Mouse (Mus musculus) 3134 (cell line): Measurements from ENCODE around the gene Mfsd11.
"Not testable (repeated sequence)": the region's sequence is repeated elsewhere in the genome, so short reads cannot be mapped to it uniquely, and the experiment has no call there.

Source experiments
- DNase-seq: peaks from one replicate; pipeline ENCODE4 v3.0.0-alpha.2; 2011; ENCODE audit warnings: low spot score; ENCODE audit not compliant: insufficient read length; ENCODE audit errors: extremely low read depth

Mfsd11 gene

DNA sequence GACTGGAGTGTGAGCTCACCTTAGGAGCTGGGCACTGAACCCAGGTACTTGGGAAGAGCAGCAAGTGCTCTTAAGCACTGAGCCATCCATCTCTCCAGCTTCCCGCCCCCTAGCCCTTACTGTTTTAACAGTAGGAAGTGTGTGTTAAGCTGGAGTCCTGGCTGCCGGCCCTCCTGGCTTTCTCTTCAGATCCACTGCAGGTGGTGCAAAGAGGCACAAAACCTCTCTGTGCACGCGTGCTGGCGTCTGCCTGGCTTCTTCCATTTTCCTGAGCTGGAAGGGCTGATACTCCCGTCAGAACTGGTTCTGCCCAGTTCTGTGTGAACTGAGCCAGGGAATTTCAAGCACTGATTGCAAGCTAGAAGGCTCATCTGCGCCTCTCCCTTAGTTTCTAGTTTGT lies 28.6 kb downstream of the Mfsd11 start:
- no peak for DNase-seq

DNA sequence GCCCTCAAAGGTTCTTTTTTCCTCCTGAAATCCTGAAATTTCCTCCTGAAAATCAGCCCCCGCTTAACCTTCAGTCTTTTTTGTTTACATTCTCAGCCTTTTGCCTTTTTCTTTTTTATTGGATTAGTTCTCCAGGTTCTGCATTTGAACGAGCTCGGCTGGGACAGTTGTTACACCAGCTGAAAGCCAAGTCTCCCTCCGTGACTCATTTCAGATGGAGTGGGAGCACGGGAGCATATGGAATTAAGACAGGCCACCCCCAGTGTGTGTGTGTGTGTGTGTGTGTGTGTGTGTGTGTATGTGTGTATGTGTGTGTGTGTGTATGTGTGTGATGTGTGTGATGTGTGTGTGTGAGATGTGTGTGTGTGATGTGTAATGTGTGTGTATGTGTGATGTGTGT lies 29.2 kb downstream of the Mfsd11 start:
- DNase-seq, result no peak

DNA sequence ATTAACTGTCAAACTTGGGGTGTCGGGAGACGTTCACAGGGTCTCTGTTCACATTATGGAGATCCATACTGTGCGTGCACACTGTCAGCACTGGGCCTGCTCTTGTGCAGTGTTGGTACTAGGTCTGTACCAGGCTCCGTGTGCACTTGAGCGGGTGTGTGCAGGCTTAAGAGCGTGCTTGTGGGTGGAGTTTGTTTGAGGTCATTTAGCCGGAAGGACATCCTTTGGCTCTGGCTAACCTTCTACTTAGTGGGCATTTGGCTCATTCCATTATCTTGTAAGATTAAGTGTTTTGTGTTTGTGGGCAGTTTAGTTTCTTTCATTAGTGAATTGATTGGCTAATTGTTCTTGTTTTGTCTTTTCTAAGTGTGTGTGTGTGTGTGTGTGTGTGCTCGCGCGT lies 30.2 kb downstream of the Mfsd11 start:
- DNase-seq, result no peak

DNA sequence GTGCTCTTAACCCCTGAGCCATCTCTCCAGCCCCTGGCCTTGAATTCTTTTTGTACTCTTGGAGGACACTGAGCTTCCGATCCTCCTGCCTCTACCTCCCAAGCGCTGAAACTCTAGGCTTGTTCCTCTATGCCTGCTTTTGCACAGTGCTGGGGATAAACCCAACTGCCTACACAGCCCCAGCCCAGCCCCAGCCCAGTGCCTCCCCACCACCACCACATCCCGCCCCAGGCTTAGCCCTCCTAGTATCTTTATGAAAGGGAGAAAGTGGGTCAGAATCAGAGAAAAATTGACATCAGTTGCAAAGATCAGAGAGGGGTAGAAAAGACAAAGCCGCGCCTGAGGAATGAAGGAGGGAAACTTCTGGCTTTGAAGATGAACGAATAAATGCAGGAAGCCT lies 31.8 kb downstream of the Mfsd11 start:
- DNase-seq, result no peak

DNA sequence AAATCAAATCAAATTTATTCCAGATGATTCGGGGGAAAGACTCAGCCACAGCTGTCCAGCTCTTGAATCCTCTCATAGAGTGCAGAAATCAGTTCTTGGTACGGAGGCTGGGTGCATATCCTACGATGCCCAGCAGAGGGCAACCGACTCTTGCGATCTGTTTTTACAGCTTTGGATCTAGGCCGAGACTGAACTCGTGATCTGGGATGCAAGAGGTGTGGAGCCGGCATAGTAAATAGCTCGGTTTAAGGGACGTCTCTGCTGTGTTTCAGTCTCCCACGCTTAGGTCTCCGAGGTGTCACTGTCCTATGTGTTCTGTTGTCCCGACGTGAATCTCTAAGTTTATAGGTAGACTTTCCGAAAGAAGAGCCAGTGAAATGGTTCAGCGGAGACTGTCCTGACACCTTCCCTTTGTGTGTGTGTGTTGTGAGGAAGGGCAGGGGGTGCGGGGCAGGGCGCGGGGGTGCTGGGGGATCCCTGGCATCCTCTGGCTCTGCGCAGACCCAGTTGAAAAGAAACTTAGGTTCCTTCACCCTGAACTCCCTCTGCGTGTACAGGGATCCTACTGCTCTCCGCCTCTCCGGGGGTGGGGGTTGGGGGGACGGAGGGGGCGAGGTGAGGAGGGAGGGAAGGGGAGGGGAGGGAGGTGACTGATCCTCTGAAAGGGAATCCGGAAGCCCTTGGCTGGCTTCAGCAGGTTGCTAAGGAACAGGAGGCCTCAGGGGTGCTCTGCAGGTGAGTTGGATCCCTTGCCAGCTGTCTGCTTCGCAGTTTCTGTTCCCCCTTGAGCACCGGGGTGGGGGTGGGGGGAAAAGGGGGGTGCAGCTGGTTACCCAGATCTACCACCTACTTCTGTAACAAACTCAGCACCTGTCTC lies 33.3 kb downstream of the Mfsd11 start:
- DNase-seq, result peak; percentile 26

DNA sequence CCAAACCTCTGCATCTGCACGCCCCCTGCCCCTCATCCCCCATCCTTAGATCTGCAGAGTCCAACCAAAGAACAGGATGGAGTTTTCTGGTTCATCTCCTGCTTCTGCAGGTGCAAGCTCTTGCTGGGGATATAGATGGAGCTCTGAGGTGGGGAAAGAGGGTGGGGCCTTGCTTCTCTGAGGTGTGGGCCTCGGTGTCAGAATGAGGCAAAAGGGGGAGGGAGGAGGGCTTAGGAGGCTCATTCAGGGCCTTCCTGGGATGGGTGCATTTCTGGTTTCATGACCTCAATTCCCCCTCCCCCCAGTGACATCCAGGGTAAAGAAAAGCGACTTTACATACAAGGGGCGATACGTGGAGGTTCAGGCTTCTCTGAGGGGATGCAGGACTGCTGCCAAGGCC lies 34.9 kb downstream of the Mfsd11 start:
- DNase-seq, result no peak

DNA sequence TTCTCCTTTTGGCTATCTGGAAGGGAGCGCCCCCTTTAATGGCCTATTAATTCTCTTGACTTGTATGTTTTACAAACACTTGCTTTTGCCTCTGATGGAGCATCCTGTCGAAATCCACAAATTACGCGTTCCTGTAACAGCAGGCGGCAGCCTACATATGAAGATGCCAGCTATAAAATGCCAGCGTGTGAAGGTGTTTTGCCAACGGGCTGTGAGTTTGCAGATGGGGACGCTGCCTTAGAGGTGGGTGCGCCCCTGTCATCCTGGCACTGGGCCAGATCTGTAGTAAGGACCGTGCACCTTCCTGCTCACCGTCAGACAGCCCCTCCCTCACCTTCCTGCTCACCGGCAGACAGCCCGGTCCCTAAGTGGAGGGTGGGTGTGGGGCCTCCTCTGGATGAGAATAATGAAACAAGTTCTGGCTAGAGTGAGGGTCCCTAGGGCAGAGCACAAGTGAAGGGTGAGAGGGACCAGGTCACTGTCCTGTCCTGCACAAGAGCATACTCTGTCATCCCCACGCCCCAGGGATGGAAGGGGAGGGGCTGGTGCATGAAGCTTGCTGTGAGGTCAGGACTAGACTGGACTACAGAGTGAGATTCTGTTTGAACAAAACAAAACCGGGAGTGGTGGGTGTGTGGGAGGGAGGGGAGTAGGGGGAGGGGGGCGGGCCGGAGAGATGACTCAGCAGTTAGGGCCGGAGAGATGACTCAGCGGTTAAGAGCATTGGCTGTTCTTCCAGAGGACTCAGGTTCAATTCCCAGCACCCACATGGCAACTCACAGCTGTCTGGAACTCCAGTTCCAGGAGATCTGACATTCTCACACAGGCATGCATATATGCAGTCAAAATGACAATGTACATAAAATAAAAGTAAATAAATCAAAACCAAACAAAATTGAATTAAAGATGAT lies 41.5 kb downstream of the Mfsd11 start:
- DNase-seq, result no peak

DNA sequence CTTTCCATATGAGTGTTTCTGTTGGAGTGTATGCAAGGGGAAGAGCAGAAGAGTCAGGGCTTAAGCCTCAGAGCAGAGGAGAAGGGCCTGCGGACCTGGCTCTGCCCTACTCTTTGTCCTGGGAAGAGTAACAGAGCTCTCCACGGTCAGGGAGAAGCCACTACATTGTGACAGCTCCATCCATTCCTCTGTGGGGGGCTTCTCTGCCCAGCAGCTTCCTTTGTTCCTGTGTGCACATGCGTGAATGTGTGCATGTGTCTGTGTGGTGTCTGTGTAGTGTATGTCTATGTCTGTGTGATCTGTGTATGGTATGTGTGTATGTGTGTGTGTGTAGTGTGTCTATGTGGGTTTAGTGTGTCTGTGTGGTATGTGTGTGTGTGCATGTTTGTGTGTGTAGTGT lies 43.2 kb downstream of the Mfsd11 start:
- no peak for DNase-seq

DNA sequence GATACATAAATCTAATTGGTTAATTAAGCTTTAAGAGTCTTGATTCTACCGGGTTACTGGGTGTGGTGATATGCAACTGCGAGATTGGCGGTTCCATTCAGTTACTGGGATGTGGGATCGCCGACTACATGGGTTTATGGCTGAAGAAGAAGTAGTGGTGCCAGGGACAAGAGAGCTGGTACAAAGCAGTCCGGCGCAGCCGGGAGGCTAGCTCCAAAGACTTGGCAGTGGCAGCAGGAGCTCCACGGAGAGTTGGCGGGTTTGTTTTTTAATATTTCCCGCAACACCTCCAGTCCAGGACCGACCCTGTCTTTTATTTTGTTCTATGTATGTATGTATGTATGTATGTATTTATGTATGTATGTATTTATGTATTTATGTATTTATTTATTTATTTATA lies 47.0 kb downstream of the Mfsd11 start:
- no peak for DNase-seq

DNA sequence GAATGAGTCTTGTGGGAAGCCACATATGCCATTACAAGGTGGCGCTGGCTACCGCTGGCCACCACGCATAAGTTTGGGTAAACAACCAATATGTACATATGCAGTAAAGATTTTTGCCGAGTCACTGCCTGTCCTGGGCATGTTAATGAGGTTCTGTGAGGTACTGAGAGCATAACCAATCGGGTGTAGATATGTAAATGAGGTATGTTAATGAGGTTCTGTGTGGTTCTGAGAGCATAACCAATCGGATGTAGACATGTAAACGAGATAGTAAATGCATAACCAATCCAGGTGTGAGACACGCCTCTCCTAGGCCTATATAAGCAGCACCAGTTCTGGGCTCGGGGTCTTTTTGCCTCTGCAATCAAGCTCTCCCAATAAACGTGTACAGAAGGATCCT lies 50.3 kb downstream of the Mfsd11 start:
- not testable (repeated sequence) for DNase-seq

DNA sequence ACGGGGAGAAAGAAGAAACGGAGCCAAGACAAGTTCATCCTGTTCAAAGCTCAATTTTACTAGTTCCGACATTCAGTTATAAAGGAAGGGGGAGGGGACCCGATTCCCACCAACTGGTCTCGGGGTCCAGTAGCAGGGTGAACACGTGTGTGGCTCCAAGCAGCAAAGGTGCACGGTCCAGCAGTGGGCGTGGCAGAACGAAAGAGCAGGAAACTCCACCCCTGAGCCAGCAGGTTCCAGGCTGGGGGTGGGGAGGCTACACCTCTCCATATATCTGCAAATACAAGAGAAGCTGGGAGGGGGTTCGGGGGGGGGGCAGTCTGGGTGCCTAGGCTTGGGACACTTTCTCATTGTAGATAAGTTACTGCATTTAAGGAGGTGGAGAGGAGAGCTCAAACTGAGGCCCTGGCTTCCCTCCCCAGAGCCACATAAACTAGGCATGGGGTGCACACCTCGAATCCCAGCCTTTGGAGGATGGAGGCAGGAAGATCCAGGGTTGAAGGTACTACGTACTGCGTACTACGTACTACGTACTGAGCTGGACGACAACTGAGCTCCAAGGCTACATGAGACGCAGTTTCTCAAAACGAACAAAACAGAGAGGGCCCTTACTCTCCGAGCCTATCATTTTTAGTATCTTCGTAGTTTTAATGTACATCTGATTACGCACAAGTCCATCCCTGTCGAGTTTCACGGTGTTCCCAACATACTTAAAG lies 53.7 kb downstream of the Mfsd11 start:
- DNase-seq, result no peak

DNA sequence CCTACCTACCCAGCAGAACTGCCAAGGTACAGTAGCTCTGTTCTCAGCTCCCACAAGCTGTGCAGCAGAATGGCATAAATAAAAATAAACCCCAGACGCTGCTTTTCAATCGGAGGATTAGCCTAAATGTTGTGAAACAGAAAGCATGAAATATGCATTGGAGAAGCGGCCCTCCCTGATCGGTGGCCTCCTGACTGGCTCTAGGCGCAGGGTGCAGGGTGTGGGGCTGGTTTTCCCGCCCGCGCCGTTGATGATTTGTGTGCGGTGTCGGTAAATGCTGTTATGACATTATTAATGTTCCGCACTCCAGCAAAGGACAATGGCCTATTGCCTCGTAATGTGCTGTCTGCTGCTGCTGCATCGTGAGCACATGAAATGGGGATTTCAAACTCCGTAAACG lies 61.3 kb downstream of the Mfsd11 start:
- no peak for DNase-seq

DNA sequence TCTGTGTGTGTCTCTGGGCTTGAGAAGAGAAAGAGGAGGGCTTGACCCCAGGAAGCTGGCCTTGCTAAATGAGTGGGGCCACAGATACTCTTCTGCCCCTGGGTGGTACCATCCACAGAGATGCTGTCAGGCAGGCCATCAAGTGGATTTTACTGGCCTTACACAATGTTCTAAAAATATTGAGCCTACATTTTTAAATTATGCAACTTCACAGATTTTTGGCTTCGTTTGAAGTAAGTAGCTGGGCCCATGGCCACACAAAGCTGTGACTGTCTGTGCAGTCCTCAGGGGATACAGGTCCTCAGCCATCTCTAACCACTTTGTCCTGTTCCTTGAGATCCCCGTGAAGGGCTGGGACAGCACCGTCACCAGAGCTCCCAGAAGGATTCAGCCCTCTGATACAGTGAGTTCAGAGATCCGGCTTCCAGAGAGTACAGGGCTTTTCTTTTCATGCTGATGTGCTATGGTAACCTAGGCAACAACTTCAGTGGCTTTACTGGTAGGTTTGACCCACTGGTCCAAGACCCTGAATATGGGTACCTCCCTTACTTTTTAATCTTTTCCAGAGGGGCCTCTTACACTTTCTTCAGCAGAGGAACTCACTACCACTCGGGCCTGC lies 62.1 kb downstream of the Mfsd11 start:
- no peak for DNase-seq

DNA sequence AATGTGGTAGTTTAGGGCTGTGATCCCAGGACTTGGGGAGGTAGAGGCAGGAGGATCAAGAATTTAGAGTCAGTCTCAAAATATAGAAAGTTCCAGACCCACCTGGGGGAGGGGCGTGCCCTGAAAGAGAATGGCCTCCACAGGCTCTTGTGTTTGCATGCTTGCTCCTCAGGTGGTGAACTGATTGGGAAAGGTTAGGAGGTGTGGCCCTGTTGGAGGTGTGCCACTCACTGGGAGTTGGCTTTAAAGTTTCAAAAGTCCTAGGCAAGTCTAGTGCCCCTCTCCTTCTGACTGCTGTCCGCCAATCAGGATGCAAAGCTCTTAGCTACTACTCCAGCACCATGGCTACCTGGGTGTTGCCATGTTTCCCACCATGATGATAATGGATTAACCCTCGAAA lies 63.0 kb downstream of the Mfsd11 start:
- no peak for DNase-seq

DNA sequence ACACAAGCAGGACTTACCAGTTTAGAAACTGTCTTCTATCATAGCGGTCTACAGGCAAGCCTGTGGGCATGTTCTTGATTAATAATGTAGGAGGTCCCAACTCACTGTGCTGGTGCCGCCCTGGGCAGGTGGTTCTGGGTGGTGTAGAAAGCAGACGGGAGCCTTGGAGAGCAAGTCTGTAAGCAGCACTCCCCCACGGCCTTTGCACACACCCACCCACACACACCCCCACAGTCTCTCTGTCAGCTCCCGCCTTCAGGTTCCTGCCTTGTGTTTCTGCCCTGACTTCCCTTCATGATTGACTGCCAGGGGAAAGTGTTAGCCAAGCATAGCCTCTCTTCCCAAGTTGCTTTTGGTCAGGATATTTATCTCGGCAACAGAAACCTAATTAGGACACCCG lies 65.1 kb downstream of the Mfsd11 start:
- DNase-seq, result no peak

DNA sequence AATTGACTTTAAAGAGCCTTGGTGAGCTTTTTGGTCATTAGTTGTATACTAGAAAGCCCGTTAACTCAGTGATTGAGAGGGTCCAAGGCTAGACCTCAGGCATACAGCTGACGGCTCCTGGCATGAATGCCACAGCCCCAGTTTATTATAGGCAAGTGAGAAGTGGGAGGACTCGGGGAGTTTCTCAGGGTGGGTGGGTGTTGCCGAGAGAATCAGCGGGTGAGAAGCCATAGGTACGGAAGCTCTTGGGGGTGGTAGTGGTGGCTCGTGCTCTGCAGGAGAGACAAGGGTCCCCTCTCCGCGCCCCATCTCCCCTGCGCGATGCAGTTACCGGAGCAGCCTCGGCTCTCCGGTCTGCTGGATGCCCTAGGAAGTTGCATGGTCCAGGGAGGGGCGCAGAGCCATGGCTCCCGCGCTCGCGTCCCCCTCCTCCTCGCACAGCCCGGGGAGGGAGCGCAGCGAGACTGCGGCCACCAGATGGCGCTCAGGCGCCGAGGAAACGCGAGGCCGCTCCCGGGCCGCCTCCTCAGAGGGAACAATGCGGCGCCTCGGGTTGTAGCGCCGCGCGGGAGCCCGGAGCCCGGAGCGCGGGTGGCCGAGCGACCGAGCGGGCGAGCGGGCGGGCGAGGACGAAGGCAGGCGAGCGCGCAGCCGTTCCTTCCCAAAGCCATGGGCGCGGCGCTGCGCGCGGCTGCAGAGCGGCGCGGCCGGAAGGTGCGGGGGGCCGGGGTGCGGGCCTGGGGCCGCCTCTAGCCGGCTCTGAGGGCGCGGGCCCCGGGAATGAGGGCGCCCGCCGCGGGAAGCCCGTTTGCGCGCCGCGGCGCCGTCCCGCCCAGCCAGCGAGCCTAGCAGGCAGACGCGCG lies 66.3 kb downstream of the Mfsd11 start, which contains the start of gene Mgat5b:
TSS of gene Mgat5b (plus strand) at position 541 of the 863 bp plus-strand sequence.
- no peak for DNase-seq

DNA sequence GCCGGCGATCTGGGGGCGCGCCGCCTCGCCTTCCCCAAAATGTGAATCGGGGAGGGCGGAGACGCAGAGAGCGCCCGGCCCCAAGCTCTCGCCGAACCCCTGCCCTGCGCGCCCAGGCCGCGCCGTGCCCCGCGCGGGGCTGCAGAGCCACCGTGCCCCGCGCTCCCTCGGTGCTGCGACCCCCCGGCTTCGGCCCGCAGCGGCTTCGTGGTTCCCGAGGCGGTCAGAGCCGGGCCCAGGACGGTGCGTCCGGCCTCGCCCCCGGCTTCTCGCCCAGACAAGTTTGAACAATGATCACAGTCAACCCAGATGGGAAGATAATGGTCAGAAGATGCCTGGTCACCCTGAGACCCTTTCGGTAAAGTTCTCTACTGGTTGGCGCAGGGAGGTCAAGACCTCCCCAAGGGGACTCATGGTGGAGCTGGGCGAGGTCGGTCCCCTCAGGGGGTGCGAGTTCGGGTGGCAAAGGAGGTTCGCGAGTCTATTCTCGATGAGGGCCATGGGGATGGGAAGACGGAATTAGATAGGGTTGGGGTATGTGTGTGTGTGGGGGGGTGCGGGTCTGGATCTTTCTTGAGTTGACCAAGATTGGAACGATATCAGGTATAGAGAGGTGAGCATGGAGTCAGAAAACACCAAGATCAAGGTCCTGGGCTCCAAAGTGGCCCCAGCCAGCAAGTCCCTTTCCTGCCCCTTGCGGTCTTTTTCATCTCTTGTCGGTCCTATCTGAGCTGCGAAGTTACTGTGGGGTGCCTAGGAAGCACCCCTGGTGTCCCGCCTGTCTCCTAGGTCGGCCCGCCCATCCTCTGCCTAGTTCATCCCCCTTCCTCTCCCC lies 67.2 kb downstream of the Mfsd11 start:
- DNase-seq, result no peak

DNA sequence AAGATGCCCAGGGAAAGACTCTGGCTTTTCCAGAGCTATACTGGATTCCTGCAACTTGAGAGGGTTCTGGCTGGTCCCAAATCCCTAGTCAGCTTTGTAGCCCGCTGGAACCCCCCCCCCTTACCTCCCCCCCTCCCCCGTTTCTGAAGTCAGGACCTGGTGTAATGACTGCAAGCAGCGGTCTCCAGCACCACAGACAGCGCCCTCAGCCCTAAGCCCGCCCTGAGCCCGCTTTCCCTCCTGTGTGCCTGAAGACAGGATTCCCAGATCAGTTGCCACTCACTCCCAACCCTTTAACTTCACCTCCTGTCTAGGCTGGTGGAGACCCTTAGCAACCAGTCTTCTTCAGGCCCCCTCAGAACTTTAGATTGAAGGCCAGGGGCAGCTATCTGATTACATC lies 68.5 kb downstream of the Mfsd11 start:
- DNase-seq, result no peak

DNA sequence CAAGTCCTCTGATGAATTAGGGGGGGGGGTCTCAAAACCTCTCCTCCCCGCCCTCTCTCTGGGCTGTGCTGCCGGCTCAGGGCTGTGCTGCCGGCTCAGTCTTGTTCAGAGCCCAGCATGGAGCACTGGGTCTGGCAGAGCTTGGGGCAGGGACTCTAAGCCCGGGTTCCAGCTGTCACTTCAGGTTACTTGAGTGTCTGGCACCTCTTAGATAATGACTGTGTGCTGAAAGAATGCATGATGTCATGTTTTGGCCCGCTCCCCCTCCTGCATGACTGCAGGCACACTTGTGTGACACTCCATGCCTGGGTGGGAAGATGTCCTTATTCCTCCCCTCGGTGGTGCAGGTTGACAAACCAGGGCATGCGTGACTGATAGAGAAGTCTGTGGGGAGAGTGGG lies 69.8 kb downstream of the Mfsd11 start:
- peak; percentile 54 for DNase-seq
